Mouse (Mus musculus) liver, adult 2 months (tissue): ENCODE measurements around the gene Ftsj1. TPM values are rescaled to one million over a fixed set of nuclear protein-coding genes. Genes with fewer than 3 reads are reported as not detected.

Experiments used
- DNase-seq: peaks from one replicate; pipeline ENCODE4 v3.0.0-alpha.2; 2011; ENCODE audit warnings: low read depth, low spot score; ENCODE audit errors: extremely low read depth
- H3K27ac ChIP-seq: fragments of 200-500 bp; replicated peaks from 2 replicates; pipeline ENCODE4 v1.5.1; 2012; ENCODE audit warnings: low read depth, mild to moderate bottlenecking, control low read depth, inconsistent platforms, low read length; ENCODE audit not compliant: insufficient read depth
- H3K27me3 ChIP-seq: fragments of 200-500 bp; 2 replicates; pipeline ENCODE4 v1.6.1; 2012; ENCODE audit warnings: mild to moderate bottlenecking, moderate library complexity, low read length, inconsistent platforms; ENCODE audit not compliant: control insufficient read depth, insufficient read depth
- H3K36me3 ChIP-seq: fragments of 200-500 bp; 2 replicates; pipeline ENCODE4 v1.6.1; 2012; ENCODE audit warnings: low read length, inconsistent platforms; ENCODE audit not compliant: control insufficient read depth, insufficient read depth
- H3K4me1 ChIP-seq: fragments of 200-500 bp; 2 replicates; pipeline ENCODE4 v1.6.1; 2011; ENCODE audit warnings: low read length; ENCODE audit not compliant: control insufficient read depth, insufficient read depth
- H3K4me3 ChIP-seq: fragments of 200-500 bp; 2 replicates; pipeline ENCODE4 v1.5.1; 2011; ENCODE audit warnings: low read depth, mild to moderate bottlenecking, control low read depth, low read length, moderate library complexity; ENCODE audit not compliant: insufficient read depth
- H3K79me2 ChIP-seq: fragments of 200-500 bp; 2 replicates; pipeline ENCODE4 v1.6.1; 2012; ENCODE audit warnings: inconsistent platforms, mild to moderate bottlenecking, low read length, moderate library complexity; ENCODE audit not compliant: control insufficient read depth, insufficient read depth
- H3K9ac ChIP-seq: fragments of 200-500 bp; 2 replicates; pipeline ENCODE4 v1.6.1; 2012; ENCODE audit warnings: low read depth, mild to moderate bottlenecking, control low read depth, inconsistent platforms, low read length
- CTCF ChIP-seq: fragments of 200-500 bp; IDR thresholded peaks from 2 replicates; pipeline ENCODE4 v1.5.1; 2011; ENCODE audit warnings: low read depth, low read length, control low read depth
- POLR2A ChIP-seq: fragments of 200-500 bp; IDR thresholded peaks from 2 replicates; pipeline ENCODE4 v1.6.1; 2011; ENCODE audit warnings: low read length, control low read depth; ENCODE audit not compliant: insufficient read depth; ENCODE audit errors: extremely low read depth
- WGBS: fragments of 180-500 bp; shearing (Covaris S2); methylation state at CpG from one replicate; pipeline ENCODE4 v1.1.7; 2018; 5-methylcytosine and 5-hydroxymethylcytosine counted together
- polyA plus RNA-seq: library from polyadenylated mRNA; depleted of rRNA; stranded (reverse); fragments of >200 nt; gene quantifications from 2 replicates; pipeline ENCODE4 v1.2.3, GENCODE M21; 2012; rRNA removed
- total RNA-seq: library from RNA; depleted of rRNA; stranded (reverse); fragments of >200 nt; gene quantifications from 2 replicates; pipeline ENCODE4 v1.2.3, GENCODE M21; 2014; rRNA removed

Ftsj1 gene
- total and polyA plus RNA-seq, 2 experiments: 11.0 to 29.9 TPM

DNA sequence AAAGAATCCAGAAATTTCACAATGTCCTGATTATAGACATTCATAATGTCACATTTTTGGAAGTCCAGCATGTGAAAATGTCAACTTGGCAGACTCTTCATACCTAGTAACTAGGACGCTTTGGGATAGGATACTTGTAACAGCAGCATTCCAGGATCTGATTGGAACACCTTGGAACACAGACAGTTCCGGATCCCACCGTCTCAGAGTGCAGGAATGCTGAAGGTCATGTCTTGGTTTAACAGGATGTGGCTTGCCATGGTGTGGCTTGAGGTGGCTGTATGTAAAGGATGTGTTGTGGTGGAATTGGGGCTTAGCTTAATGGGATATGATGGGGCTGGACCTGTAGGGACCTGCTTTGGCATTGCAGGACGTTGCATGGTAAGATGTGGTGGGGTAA is 47.1 kb downstream of the Ftsj1 start:
- Histone ChIP-seq H3K4me1 (no peaks in the 10 kb centered on the region), H3K27ac (no peak overlapping the region), H3K79me2 (no peaks in the 10 kb centered on the region), H3K36me3 (no peaks in the 10 kb centered on the region), H3K9ac (no peak overlapping the region), H3K27me3 (no peaks in the 10 kb centered on the region), H3K4me3 (no peak overlapping the region)
- DNase-seq: no peak
- no peak for TF ChIP-seq POLR2A
- TF ChIP-seq CTCF: no peak
- WGBS: 88% methylated on average over 4 of the region's 4 CpGs

DNA sequence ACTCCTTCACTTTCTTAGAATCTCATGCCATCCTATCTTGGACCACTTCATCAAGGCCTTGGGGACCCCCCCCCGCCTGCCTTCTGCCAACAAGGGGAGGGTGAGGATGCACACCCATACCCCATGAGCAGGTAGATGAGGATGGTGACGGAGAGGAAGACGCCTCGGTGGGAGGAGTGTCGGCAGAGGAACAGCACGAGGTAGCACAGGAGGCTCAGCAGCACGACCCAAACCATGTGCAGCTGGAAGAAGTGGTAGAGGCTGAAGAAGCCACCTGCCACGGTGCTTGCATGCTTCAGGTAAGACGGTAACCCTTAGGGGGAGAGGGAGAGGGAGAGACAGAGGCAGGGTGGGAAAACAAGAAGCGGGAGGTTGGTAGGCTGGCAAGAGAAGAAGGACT is 48.1 kb downstream of the Ftsj1 start:
- Histone ChIP-seq H3K4me1 (no peaks in the 10 kb centered on the region), H3K36me3 (no peaks in the 10 kb centered on the region), H3K9ac (no peak overlapping the region), H3K27me3 (no peaks in the 10 kb centered on the region), H3K27ac (no peak overlapping the region), H3K4me3 (no peak overlapping the region), H3K79me2 (no peaks in the 10 kb centered on the region)
- DNase-seq: no peak
- TF ChIP-seq POLR2A (no peak), CTCF (no peak)
- 91% methylated on average over 10 of the region's 10 CpGs for WGBS

DNA sequence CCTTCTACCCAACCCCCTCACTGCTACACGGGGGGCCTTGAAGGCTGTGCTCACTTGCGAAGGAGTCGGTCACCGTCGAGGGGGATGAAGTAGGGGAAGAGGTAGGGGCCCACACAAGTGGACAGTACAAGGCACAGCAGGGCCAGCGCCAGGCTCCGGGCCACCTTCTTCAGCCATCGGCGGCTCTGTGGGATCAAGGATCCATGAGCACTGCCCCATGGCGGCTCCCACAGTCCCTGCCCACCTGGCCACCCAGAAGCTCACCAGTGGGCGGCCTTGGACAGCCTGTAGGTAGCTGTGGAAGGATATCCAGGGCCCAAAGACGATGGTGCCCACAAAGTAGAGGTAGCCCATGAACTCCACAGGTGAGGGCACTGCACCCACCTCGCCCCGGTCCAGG is 49.1 kb downstream of the Ftsj1 start:
- DNase-seq: no peak
- H3K4me1 ChIP-seq: no peaks in the 10 kb centered on the region
- H3K36me3 ChIP-seq: no peaks in the 10 kb centered on the region
- no peak overlapping the region for H3K4me3 ChIP-seq
- H3K27ac ChIP-seq: no peak overlapping the region
- no peak overlapping the region for H3K9ac ChIP-seq
- TF ChIP-seq CTCF (no peak), POLR2A (no peak)
- WGBS: 96% methylated on average over 13 of the region's 14 CpGs
- no peaks in the 10 kb centered on the region for H3K79me2 ChIP-seq
- H3K27me3 ChIP-seq: no peaks in the 10 kb centered on the region

DNA sequence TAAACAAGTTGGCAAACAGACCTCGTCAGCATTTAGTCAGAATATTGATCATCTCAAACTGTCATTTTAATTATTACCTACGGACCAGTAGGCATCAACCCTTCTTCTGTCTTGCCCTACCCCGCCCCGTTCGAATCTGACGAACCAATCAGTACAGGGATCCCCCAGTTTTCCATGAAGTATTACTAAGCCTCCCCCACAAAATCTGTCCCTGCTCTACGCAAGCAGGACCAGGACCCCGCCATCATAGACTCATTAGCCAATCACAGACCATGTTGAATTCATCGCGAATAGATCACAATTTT is 58.8 kb downstream of the Ftsj1 start, which contains the start of gene Ebp:
Ebp (minus strand) TSS at position 94 of the 305 bp plus-strand sequence.
- H3K27me3 ChIP-seq: no peaks in the 10 kb centered on the region
- H3K4me3 ChIP-seq: peak within 1 kb of the TSS; percentile 99
- peaks cover 2% of the 10 kb centered on the region; the same call in 1 of the 2 replicates for H3K4me1 ChIP-seq
- TF ChIP-seq CTCF (no peak), POLR2A (no peak)
- 2% methylated on average over 10 of the region's 10 CpGs for WGBS
- peaks cover 9% of the 10 kb centered on the region; the same call in 1 of the 2 replicates for H3K79me2 ChIP-seq
- peak; percentile 93 for DNase-seq
- H3K9ac ChIP-seq: peak within 1 kb of the TSS; percentile 96
- peak within 1 kb of the TSS; percentile 99 for H3K27ac ChIP-seq
- no peaks in the 10 kb centered on the region; the same call in 1 of the 2 replicates for H3K36me3 ChIP-seq

DNA sequence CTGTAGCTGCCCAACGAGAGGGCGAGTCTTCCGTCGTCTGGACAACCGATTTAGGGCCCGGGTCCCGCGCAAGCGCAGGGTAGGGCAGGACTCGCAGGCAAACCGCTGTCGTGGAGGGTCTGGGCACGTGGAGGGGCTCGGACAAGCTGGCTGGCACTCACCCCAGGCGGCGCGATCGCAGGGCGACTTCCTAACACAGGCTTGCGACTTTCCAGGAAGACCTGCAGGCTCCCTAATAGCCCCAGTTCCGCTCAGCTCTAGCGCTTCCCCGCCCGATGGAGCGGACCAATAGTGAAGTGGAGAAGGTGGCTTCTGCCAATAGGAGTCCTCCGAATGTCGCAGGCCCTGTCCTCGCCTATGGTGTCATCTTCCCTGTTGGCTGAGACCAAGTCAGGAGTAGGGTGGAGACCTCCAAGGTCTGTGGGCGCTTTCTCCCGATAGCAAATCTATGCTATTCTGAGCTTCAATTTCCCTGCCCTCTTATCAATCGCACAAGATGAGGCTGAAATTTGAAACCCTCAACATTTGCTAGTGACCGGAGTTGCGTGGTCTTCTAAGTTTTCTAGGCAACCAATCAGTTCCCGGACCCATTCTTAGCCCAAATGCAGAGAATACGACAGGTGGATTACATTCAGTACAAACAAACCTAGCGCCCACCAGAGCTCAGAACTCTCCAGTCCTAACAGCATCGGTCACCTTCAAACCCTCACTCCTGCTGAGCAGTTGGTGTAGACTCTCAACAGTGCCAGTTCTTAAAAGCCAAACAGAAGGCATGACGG is 59.4 kb downstream of the Ftsj1 start:
- WGBS: under 1% methylated on average over 38 of the region's 38 CpGs
- peak overlapping the region; percentile 99 for H3K27ac ChIP-seq

DNA sequence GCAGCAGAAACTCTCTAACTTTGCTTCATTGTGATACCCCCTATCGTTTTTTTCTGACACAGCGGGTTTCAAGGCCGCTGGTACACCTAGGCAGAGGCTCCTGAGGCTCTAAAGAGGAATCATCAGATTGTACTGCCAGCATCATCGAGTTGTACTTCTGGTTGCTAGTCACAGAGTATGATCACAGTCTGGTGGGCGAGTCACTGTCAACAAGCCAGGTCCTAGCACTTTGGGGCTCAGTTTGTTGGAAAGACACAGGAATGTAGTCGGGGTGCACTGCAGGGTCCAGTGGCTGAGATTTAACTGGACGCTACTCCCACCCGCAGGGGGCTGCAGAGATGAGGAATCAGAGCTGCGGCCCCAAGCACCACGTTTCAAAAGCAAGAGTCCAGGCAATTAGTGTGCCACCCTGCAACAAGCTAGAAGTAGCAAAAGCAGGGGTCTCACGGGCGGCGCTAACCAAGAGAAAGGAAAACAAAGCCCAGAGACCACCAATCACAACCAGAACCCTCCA is 60.0 kb downstream of the Ftsj1 start:
- TF ChIP-seq POLR2A (no peak), CTCF (no peak)
- Histone ChIP-seq H3K36me3 (peaks cover 7% of the 10 kb centered on the region), H3K4me1 (peaks cover 2% of the 10 kb centered on the region; the same call in 1 of the 2 replicates), H3K9ac (peak overlapping the region; percentile 96), H3K79me2 (peaks cover 9% of the 10 kb centered on the region; the same call in 1 of the 2 replicates), H3K27me3 (no peaks in the 10 kb centered on the region), H3K4me3 (peak overlapping the region; percentile 99), H3K27ac (peak overlapping the region; percentile 99)
- WGBS: under 1% methylated on average over 13 of the region's 13 CpGs
- no peak for DNase-seq

More for the DNA sequence above, 59.4 kb downstream of the Ftsj1 start:
- Histone ChIP-seq H3K79me2 (peaks cover 9% of the 10 kb centered on the region; the same call in 1 of the 2 replicates), H3K4me3 (peak overlapping the region; percentile 99), H3K9ac (peak overlapping the region; percentile 96), H3K4me1 (peaks cover 2% of the 10 kb centered on the region; the same call in 1 of the 2 replicates), H3K36me3 (peaks cover 2% of the 10 kb centered on the region; the same call in 1 of the 2 replicates), H3K27me3 (no peaks in the 10 kb centered on the region)
- no peak for TF ChIP-seq CTCF
- TF ChIP-seq POLR2A: peak; percentile 90
- peak; percentile 89 for DNase-seq

Other genes starting within 250 kb of the Ftsj1 start
- gene Glod5, start 233.9 kb downstream of the Ftsj1 start, total RNA-seq: not detected in 2 replicates
- not detected in 2 replicates for gene Glod5, start 233.9 kb downstream of the Ftsj1 start, polyA plus RNA-seq
- gene Suv39h1, start 177.6 kb downstream of the Ftsj1 start, total RNA-seq: 3.5 and 4.6 TPM in 2 replicates
- 4.3 and 4.4 TPM in 2 replicates for gene Suv39h1, start 177.6 kb downstream of the Ftsj1 start, polyA plus RNA-seq
- gene Was, start 161.9 kb downstream of the Ftsj1 start, total RNA-seq: 1.6 and 2.2 TPM in 2 replicates
- gene Was, start 161.9 kb downstream of the Ftsj1 start, polyA plus RNA-seq: 0.83 and 1.7 TPM in 2 replicates
- 16.7 and 18.5 TPM in 2 replicates for gene Wdr13, start 119.5 kb downstream of the Ftsj1 start, total RNA-seq
- 44.1 and 49.8 TPM in 2 replicates for gene Wdr13, start 119.5 kb downstream of the Ftsj1 start, polyA plus RNA-seq
- 61.7 and 67.0 TPM in 2 replicates for gene Rbm3, start 106.5 kb downstream of the Ftsj1 start, total RNA-seq
- 13.2 and 24.3 TPM in 2 replicates for gene Rbm3, start 106.5 kb downstream of the Ftsj1 start, polyA plus RNA-seq
- 0.92 and 1.9 TPM in 2 replicates for gene Tbc1d25, start 76.2 kb downstream of the Ftsj1 start, total RNA-seq
- 6.3 and 8.9 TPM in 2 replicates for gene Tbc1d25, start 76.2 kb downstream of the Ftsj1 start, polyA plus RNA-seq
- 243 and 273 TPM in 2 replicates for gene Ebp, start 58.9 kb downstream of the Ftsj1 start, total RNA-seq
- gene Ebp, start 58.9 kb downstream of the Ftsj1 start, polyA plus RNA-seq: 605 and 631 TPM in 2 replicates
- 1.9 and 2.7 TPM in 2 replicates for gene Porcn, start 45.9 kb downstream of the Ftsj1 start, total RNA-seq
- gene Porcn, start 45.9 kb downstream of the Ftsj1 start, polyA plus RNA-seq: 8.8 and 12.6 TPM in 2 replicates
- gene Slc38a5, start 18.7 kb upstream of the Ftsj1 start, total RNA-seq: 0.18 and 0.20 TPM in 2 replicates
- gene Slc38a5, start 18.7 kb upstream of the Ftsj1 start, polyA plus RNA-seq: 0.22 and 0.24 TPM in 2 replicates
- gene Ssxb10, start 75.0 kb upstream of the Ftsj1 start, total RNA-seq: not detected in 2 replicates
- not detected in 2 replicates for gene Ssxb10, start 75.0 kb upstream of the Ftsj1 start, polyA plus RNA-seq
- gene Ssxb9, start 114.6 kb upstream of the Ftsj1 start, total RNA-seq: not detected in 2 replicates
- not detected in 2 replicates for gene Ssxb9, start 114.6 kb upstream of the Ftsj1 start, polyA plus RNA-seq
- not detected in 2 replicates for gene Ssxb1, start 160.9 kb upstream of the Ftsj1 start, total RNA-seq
- gene Ssxb1, start 160.9 kb upstream of the Ftsj1 start, polyA plus RNA-seq: not detected in 2 replicates
- not detected in 2 replicates for gene Ssxb2, start 209.3 kb upstream of the Ftsj1 start, total RNA-seq
- not detected in 2 replicates for gene Ssxb2, start 209.3 kb upstream of the Ftsj1 start, polyA plus RNA-seq